Mouse (Mus musculus) liver, embryonic 14.5 days (tissue): Measurements from ENCODE around the gene Prph. TPM values are rescaled to one million over a fixed set of nuclear protein-coding genes. Genes with fewer than 3 reads are reported as not detected.

Source experiments
- ATAC-seq: fragments of 200-750 bp; cut with Nextera tagmentation; 2 replicates; pipeline ENCODE4 v1.8.0; 2017; ENCODE audit warnings: moderate number of reproducible peaks, mild to moderate bottlenecking, moderate library complexity; ENCODE audit not compliant: insufficient read depth
- DNase-seq, 3 experiments: peaks; one replicate each; pipeline ENCODE4 v3.0.0-alpha.2; 2012 to 2013; ENCODE audit warnings: low read depth in 3 of 3, low spot score in 3 of 3
- H3K27ac ChIP-seq: fragments of 300-500 bp; sonication (generic); 2 replicates; pipeline ENCODE4 v1.5.1; 2014; ENCODE audit warnings: moderate library complexity, mild to moderate bottlenecking, control low read depth, inconsistent platforms
- H3K27me3 ChIP-seq: fragments of 300-500 bp; sonication (generic); 2 replicates; pipeline ENCODE4 v1.6.1; 2014; ENCODE audit warnings: mild to moderate bottlenecking, low read length, moderate library complexity; ENCODE audit not compliant: control insufficient read depth, insufficient read depth
- H3K36me3 ChIP-seq: fragments of 300-500 bp; sonication (generic); replicated peaks from 2 replicates; pipeline ENCODE4 v1.6.1; 2014; ENCODE audit warnings: low read depth; ENCODE audit not compliant: control insufficient read depth, insufficient read depth
- H3K4me1 ChIP-seq, 2 experiments: fragments of 200-500 bp in 1 of 2; fragments of 300-500 bp in 1 of 2; sonication (generic) in 1 of 2; replicated peaks; 2 replicates each; pipeline ENCODE4 v1.6.1; 2012 to 2014; ENCODE audit warnings: antibody characterized with exemption in 1 of 2, inconsistent platforms in 1 of 2, low read length in 1 of 2; ENCODE audit not compliant: control insufficient read depth in 2 of 2, insufficient read depth in 2 of 2
- H3K4me2 ChIP-seq: fragments of 300-500 bp; sonication (generic); 2 replicates; pipeline ENCODE4 v1.6.1; 2014; ENCODE audit warnings: low read depth, mild to moderate bottlenecking, control low read depth, moderate library complexity
- H3K4me3 ChIP-seq, 2 experiments: fragments of 200-500 bp in 1 of 2; fragments of 300-500 bp in 1 of 2; sonication (generic) in 1 of 2; 2 replicates each; pipeline ENCODE4 v1.5.1; 2012 to 2014; ENCODE audit warnings: low read depth in 2 of 2, low read length in 2 of 2, mild to moderate bottlenecking in 2 of 2, control low read depth in 1 of 2, inconsistent platforms in 1 of 2, moderate library complexity in 1 of 2; ENCODE audit not compliant: insufficient read depth in 1 of 2
- H3K9ac ChIP-seq: fragments of 300-500 bp; sonication (generic); replicated peaks from 2 replicates; pipeline ENCODE4 v1.6.1; 2014; ENCODE audit warnings: mild to moderate bottlenecking, control low read depth, moderate library complexity
- H3K9me3 ChIP-seq: fragments of 300-500 bp; sonication (generic); 2 replicates; pipeline ENCODE4 v1.6.1; 2016; ENCODE audit warnings: low read length, mixed read lengths; ENCODE audit not compliant: control insufficient read depth
- CTCF ChIP-seq: IDR thresholded peaks from 2 replicates; pipeline ENCODE4 v1.5.1; 2016; ENCODE audit warnings: antibody characterized with exemption, low read depth, control low read depth
- EP300 ChIP-seq: IDR thresholded peaks from 2 replicates; pipeline ENCODE4 v1.6.1; 2016; ENCODE audit warnings: antibody characterized with exemption, low read depth
- WGBS: fragments of 180-500 bp; shearing (Covaris S2); extraction: QIAGEN DNeasy Blood & Tissue Kit; methylation state at CpG from one replicate; pipeline ENCODE4 v1.1.7; 2014; ENCODE audit not compliant: insufficient replicate concordance; 5-methylcytosine and 5-hydroxymethylcytosine counted together
- polyA plus RNA-seq, 2 experiments: library from polyadenylated mRNA; depleted of rRNA in 1 of 2; stranded (reverse) in 1 of 2; unstranded in 1 of 2; fragments of >200 nt; fragmentation: Nextera tagmentation in 1 of 2; extraction: Ambion mirVana in 1 of 2; gene quantifications; 2 replicates each; pipeline versions ENCODE4 v1.2.1 to v1.2.3; 2012 to 2014

Prph gene
- polyA plus RNA-seq, 2 experiments, result 0.53 to 1.2 TPM

- TF ChIP-seq EP300, result no peak
- TF ChIP-seq CTCF, result no peak
- H3K4me3 ChIP-seq, result peak overlapping the region; percentile 71 to 89
- no peaks in the 10 kb centered on the region for H3K27me3 ChIP-seq
- peak overlapping the region; percentile 99 for H3K4me2 ChIP-seq
- H3K9me3 ChIP-seq, result no peaks in the 10 kb centered on the region
- H3K27ac ChIP-seq, result peak overlapping the region; percentile 3
- H3K9ac ChIP-seq, result peak overlapping the region; percentile 86
- WGBS, result 32% methylated on average over 9 of the region's 9 CpGs
- DNase-seq, result no peak
- peaks cover 48% of the 10 kb centered on the region for H3K36me3 ChIP-seq
- no peak for ATAC-seq
- H3K4me1 ChIP-seq, result peaks cover 24 to 28% of the 10 kb centered on the region in 2 experiments
Measured at GRCm38 (mm10) chr15:99032041-99032725, 22.8 kb upstream of the Prph start.

GRCm38 (mm10) chr15:99032726-99033250 lies 22.2 kb upstream of the Prph start:
- H3K4me3 ChIP-seq, result peak overlapping the region; percentile 71 to 89
- ATAC-seq (no peak), DNase-seq (no peak)
- H3K27ac ChIP-seq, result peak overlapping the region; percentile 14
- peak overlapping the region; percentile 99 for H3K4me2 ChIP-seq
- no peaks in the 10 kb centered on the region for H3K9me3 ChIP-seq
- peaks cover 49% of the 10 kb centered on the region for H3K36me3 ChIP-seq
- no peak for TF ChIP-seq CTCF
- no peak for TF ChIP-seq EP300
- H3K9ac ChIP-seq, result peak overlapping the region; percentile 86
- peaks cover 24 to 28% of the 10 kb centered on the region in 2 experiments for H3K4me1 ChIP-seq
- H3K27me3 ChIP-seq, result no peaks in the 10 kb centered on the region
- 8% methylated on average over 7 of the region's 7 CpGs for WGBS

GRCm38 (mm10) chr15:99033498-99034270 lies 21.3 kb upstream of the Prph start:
- H3K36me3 ChIP-seq, result peaks cover 58% of the 10 kb centered on the region
- no peak for ATAC-seq

GRCm38 (mm10) chr15:99035431-99035830 lies 19.5 kb upstream of the Prph start:
- Histone ChIP-seq H3K36me3 (peaks cover 58% of the 10 kb centered on the region), H3K27me3 (no peaks in the 10 kb centered on the region), H3K4me1 (peaks cover 19 to 21% of the 10 kb centered on the region in 2 experiments), H3K4me2 (no peak overlapping the region), H3K9me3 (no peaks in the 10 kb centered on the region), H3K4me3 (no peak overlapping the region), H3K9ac (no peak overlapping the region), H3K27ac (no peak overlapping the region)
- TF ChIP-seq EP300 (no peak), CTCF (no peak)
- DNase-seq (no peak), ATAC-seq (no peak)
- WGBS, result 83% methylated on average over 4 of the region's 4 CpGs

More at GRCm38 (mm10) chr15:99033498-99034270, 21.3 kb upstream of the Prph start:
- Histone ChIP-seq H3K27me3 (no peaks in the 10 kb centered on the region), H3K4me3 (peak overlapping the region; percentile 71 to 89; a peak in 2 of 4 replicates), H3K9ac (peak overlapping the region; percentile 86; the same call in 1 of the 2 replicates), H3K27ac (peak overlapping the region; percentile 14; the same call in 1 of the 2 replicates), H3K4me1 (peaks cover 19 to 25% of the 10 kb centered on the region in 2 experiments), H3K4me2 (peak overlapping the region; percentile 99), H3K9me3 (no peaks in the 10 kb centered on the region)
- 53% methylated on average over 7 of the region's 7 CpGs for WGBS
- no peak for TF ChIP-seq CTCF
- TF ChIP-seq EP300, result no peak
- no peak for DNase-seq
